Mouse (Mus musculus) C2C12 (cell line): ENCODE data around the gene Vps11.

ENCODE experiments used
- CEBPB ChIP-seq: IDR thresholded peaks from one replicate; pipeline ENCODE4 v1.6.1; 2011; ENCODE audit warnings: low read depth, mild to moderate bottlenecking, control low read depth, moderate library complexity
- CTCF ChIP-seq: IDR thresholded peaks from one replicate; pipeline ENCODE4 v1.5.1; 2011; ENCODE audit not compliant: control insufficient read depth, insufficient read depth, insufficient read length
- MYOD1 ChIP-seq: IDR thresholded peaks from one replicate; pipeline ENCODE4 v1.6.1; 2011; ENCODE audit warnings: low read depth; ENCODE audit not compliant: control insufficient read depth, insufficient read length
- MYOG ChIP-seq: IDR thresholded peaks from one replicate; pipeline ENCODE4 v1.6.1; 2011; ENCODE audit not compliant: control insufficient read depth, insufficient read length; ENCODE audit errors: extremely low read depth

GRCm38 (mm10) chr9:44306532-44306931, 54.9 kb downstream of the Vps11 start:
- TF ChIP-seq CTCF (no peak), CEBPB (no peak), MYOD1 (no peak), MYOG (no peak)
